Mouse (Mus musculus): ENCODE results near the gene Nrarp.
A peak's percentile ranks its signal among the peaks of the same experiment; 100 is the strongest.

The Nrarp gene

GRCm38 (mm10) chr2:25174866-25175689 is 5.5 kb upstream of the Nrarp start:
- no peak for DNase-seq (ENCODE audit: low spot score in 2 of 2)

DNA sequence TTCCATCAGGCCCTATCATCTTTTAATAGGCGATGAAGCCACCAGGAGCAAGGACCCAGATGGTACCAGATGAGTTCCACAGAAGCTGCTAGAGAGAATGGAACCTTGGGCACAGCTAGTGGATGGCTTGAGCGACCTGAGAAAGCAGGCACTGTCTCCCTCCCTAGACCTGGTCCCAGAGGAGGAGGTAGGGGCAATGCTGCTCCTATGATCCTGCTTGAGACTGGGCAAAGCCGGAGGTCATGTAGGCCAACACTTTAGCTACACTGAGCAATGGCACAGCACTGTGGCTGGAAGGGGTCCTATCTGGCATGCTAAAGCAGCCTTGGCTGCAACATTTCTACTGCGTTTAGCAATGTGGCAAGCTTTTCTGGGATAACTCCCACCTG is 4.9 kb upstream of the Nrarp start:
- no peak for DNase-seq (ENCODE audit: low spot score in 2 of 2)

GRCm38 (mm10) chr2:25176573-25176972 is 4.0 kb upstream of the Nrarp start:
- DNase-seq (ENCODE audit: low spot score in 2 of 2), result no peak

GRCm38 (mm10) chr2:25177076-25177475 is 3.5 kb upstream of the Nrarp start:
- no peak for DNase-seq (ENCODE audit: low spot score in 2 of 2)

GRCm38 (mm10) chr2:25177685-25178084 is 2.9 kb upstream of the Nrarp start:
- no peak for DNase-seq (ENCODE audit: low spot score in 2 of 2)

DNA sequence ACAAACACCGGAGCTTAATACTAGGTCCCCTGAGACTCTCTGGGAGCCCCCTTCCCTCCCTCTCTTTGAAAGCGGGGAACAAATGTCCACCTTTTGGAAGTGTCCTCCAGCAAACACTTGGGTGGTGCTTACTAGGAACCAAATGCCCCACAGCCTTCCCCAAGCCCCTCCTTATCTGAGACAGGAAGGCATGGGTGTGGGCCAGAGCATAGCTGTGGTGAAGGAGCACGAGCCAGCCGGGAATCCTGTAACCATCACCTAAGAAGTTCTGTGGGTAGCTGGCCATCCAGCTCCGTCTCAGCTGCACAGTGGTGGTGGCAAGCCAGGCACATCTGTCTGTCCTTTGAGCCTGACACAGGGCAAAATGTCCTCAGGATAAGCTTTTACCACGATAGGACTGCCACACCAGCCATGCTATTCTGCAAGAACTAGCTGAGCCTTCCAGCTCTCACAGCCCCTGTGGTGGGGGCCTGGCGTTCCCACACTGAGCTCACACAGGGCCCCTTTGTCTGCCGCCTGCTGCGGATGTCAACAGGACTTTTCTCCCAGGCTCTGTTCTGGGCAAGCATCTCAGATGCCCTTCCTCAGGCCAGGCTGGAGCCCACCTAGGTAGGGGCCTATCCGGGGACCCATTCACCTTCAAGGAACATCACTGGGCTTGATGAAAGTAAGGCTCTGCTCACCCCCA is 2.1 kb upstream of the Nrarp start:
- DNase-seq (ENCODE audit: low spot score in 2 of 2), result no peak

DNA sequence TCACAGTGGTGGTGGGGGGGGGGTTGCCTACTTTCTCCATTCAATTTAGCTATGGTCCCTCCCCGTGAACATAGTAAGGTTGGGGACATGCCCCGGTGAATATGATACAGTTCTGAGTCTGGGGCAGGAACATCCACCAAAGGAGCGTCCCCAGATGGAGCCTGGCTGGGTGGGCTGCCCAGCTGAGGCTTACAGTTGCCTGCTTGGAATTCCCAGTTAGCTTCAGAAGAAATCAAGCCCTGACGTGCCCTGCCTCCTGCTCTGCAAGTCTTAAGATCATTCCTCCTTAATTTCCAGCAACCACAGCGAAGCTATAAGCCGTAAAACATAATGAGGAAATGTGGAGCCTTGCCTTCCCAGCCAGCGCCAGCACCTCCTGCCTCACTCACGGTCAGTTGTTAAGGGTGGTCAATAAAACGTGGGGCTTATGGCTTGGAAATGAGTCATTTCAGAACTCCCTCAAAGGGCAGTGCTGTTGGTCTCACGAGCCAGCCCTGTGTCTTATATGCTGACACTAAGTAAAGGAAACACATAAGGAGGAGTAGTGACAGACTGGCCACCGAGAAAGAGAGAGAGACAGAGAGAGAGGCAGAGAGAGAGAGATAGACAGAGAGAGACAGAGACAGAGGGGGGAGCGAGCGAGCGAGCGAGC is 866 bp upstream of the Nrarp start:
- DNase-seq (ENCODE audit: low spot score in 2 of 2), result no peak

GRCm38 (mm10) chr2:25180973-25181890 is 674 bp downstream of the Nrarp start:
- peak; percentile 65 to 68 for DNase-seq (ENCODE audit: low spot score in 2 of 2)

DNA sequence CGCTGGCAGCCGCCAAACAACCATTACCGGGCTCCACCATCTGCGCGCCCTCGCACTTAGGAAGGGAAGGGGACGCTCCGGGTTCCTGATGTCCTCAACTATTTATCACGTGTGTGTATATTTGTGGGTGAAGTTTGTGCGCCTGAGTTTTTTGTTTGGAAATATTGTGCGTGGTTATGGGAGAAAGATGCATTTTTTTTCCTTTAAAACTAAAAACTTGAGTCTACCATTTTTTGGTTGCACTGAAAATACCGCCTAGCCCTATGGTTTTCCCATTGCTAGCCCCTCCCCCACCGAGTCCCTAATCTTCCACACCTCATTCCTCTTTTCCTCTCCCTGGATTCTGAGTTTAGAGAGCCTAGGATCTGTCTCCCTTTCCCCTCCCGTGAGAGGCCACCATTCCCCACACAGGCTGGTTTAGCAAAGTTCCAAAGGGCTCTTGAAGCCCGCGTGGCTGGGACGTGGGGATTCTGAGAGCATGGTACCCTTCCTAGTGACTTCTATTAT is 1.4 kb downstream of the Nrarp start:
- no peak for DNase-seq (ENCODE audit: low spot score in 2 of 2)

DNA sequence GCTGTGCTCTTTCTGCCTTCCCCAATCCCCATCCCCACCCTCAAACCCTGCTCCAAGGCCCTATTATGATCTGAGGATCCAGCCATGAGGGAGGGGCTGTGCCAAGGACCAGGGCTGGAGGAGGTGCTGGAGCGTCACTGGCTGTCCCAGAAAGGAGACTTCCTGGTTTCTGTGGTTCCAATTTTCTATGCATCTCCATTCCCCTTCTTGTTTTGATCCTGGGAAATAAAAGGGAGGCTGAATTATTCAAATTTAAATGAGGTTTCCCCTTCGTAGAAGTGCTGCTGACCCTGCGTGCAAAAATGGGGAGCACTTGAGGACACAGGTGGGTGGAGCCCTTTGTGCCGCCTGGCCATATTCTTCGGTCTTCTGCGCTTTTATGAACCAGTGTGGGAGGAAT is 2.1 kb downstream of the Nrarp start:
- DNase-seq (ENCODE audit: low spot score in 2 of 2), result no peak

DNA sequence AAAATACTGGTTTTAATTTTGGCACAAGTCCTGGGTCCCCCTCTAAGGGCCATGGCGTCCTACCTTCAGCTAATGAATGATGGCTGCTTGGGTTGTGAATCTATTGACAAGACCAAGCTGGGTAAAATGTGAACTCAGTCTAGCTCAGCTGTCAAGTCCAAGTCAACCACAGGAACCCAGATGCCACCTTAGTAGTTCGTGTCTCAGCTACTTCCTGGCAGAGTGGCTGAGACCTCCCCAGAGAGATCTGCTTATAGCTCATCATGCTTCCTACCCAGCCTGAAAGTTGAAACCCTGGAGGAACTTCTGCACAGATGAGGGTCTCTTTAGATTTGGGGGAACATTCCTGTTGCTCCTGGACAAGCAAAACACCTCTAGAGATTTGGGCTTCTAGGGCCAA is 2.8 kb downstream of the Nrarp start:
- DNase-seq (ENCODE audit: low spot score in 2 of 2), result peak; percentile 62 to 69

DNA sequence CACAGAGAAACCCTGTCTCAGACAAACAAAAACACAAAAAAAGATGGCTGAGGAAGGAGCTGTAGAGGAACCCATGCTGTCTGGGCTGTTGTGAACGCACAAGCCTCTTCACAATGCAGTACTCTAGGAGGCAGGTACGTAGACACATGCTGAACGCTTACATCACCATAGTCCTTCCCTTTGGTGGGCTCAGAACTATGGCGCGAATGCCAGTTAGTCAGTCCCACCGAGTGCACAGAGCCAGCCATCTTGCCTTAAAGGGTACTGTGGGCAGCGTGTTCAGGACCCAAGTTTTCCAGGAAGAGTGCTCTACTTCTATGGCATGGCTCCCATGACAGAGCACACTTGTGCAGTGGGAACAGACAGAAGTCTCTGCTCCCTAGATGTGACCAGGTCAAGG is 3.9 kb downstream of the Nrarp start:
- DNase-seq (ENCODE audit: low spot score in 2 of 2), result no peak

- DNase-seq (ENCODE audit: low spot score in 2 of 2), result peak; percentile 52 to 55
Measured at GRCm38 (mm10) chr2:25185625-25186574, 5.3 kb downstream of the Nrarp start.

- DNase-seq (ENCODE audit: low spot score in 2 of 2), result no peak
Measured at GRCm38 (mm10) chr2:25186575-25186930, 6.0 kb downstream of the Nrarp start.

DNA sequence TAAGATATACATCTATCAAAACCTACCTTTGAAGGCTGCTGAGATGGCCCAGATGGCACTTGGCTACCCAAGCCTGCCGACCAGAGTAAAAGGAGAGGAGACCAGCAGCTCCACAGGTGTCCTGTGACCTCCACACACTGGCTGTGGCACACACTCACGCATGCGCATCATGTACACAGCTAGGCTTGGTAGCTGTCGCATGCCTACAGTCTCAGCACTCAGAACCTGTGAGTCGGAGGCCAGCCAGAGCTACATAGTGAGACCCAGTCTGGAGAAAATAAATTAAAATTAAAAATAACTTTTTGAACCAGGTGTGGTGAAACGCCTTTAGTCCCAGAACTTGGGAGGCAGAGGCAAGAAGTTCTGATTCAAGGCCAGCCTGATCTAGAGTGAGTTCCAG is 7.3 kb downstream of the Nrarp start:
- DNase-seq (ENCODE audit: low spot score in 2 of 2), result no peak

DNA sequence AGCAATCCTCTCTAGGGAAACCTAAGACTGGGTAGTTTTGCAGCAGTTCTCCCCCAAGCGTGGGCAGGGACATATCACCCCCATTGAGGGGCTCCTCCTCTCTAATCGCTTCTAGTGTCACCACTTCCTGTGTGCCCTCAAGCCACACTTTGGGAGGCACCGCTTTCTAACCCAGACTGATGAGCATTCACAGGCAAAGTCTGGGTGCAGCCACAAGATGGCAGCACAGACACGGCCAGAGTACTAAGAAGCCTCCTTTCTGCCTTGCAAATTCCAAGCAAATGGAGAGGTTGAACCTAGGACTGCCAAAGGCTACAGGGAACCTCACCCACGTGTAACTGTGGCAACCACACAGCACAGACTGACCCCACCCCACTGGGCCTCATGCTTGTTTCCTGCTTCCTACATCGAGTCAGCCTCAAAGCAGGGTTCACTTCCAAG is 12.8 kb downstream of the Nrarp start:
- peak; percentile 78 to 84 for DNase-seq (ENCODE audit: low spot score in 2 of 2)

GRCm38 (mm10) chr2:25194006-25194405 is 13.4 kb downstream of the Nrarp start:
- no peak for DNase-seq (ENCODE audit: low spot score in 2 of 2)

- peak; percentile 74 to 82 for DNase-seq (ENCODE audit: low spot score in 2 of 2)
Measured at GRCm38 (mm10) chr2:25194486-25195171, 14.1 kb downstream of the Nrarp start.
